Mouse (Mus musculus) G1E (cell line): ENCODE results near the gene Gm48552.

Experiments used
- CTCF ChIP-seq: IDR thresholded peaks from 2 replicates; pipeline ENCODE4 v1.5.1; 2012; ENCODE audit warnings: low read depth, low read length, inconsistent platforms, mixed read lengths
- GATA2 ChIP-seq: IDR thresholded peaks from 2 replicates; pipeline ENCODE4 v1.6.1; 2012; ENCODE audit warnings: low read depth, low read length, inconsistent platforms, borderline replicate concordance
- TAL1 ChIP-seq: conservative IDR thresholded peaks from 2 replicates; pipeline ENCODE4 v1.6.1; 2012; ENCODE audit warnings: low read depth, low read length, inconsistent platforms, mixed read lengths

GRCm38 (mm10) chr10:81419111-81419928 lies 30.5 kb downstream of the Gm48552 start:
- no peak for TF ChIP-seq CTCF
- no peak for TF ChIP-seq TAL1
- no peak for TF ChIP-seq GATA2
